Mouse (Mus musculus): Measurements from ENCODE around the gene Trpc5.

GRCm38 (mm10) chrX:144335332-144336015 is 352.5 kb downstream of the Trpc5 start:
- TF ChIP-seq CTCF (IDR thresholded peaks at IDR 0.05; ENCODE audit: insufficient read depth, low read length) (no peak), POLR2A (IDR thresholded peaks at IDR 0.05; ENCODE audit: borderline replicate concordance, extremely low read depth, low read depth, low read length) (no peak)

Data from lung, adult 2 months (tissue).